Mouse (Mus musculus): ENCODE data around the gene Mettl27.
"Not testable (repeated sequence)": the region's sequence is repeated elsewhere in the genome, so short reads cannot be mapped to it uniquely, and the experiment has no call there.

Gene Mettl27

GRCm38 (mm10) chr5:134959114-134959513 lies 26.9 kb downstream of the Mettl27 start:
- no peak for DNase-seq

DNA sequence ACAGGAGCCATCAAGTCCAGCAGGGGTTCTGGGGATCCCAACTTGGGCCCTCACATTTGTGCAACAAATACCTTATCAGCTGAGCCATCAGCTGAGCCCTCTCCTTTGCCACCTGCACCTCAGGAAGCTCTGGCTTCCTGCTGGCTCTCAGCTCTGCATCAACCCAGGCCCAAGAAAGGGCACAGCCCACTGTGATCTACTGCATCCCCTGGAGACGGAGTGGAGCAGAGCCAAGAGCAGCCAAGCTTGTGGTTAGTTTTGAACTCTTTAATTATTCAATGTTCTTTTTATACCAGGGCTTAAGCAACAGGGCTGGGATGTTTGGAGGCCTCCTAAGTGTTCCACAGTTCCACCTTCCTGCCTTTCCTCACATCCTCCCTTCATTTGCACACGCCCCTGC lies 28.3 kb downstream of the Mettl27 start:
- DNase-seq: no peak

DNA sequence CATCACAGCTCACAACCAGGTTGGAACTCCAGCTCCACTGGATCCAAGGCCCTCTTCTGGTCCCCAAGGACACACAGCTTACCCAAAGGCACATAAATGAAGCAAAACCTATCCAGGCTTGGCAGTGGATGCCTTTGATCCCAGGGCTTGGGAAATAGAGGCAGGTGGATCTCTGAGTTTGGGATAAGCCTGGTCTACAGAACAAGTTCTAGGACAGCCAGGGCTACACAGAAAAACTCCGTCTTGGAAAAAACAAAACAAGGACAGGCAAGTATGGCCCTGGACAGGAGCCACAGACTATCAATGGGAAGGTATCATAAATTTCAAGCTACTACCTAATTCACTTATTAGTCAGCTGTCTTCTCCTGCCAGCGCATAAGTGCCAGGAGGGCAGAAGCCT lies 29.4 kb downstream of the Mettl27 start:
- no peak for DNase-seq

DNA sequence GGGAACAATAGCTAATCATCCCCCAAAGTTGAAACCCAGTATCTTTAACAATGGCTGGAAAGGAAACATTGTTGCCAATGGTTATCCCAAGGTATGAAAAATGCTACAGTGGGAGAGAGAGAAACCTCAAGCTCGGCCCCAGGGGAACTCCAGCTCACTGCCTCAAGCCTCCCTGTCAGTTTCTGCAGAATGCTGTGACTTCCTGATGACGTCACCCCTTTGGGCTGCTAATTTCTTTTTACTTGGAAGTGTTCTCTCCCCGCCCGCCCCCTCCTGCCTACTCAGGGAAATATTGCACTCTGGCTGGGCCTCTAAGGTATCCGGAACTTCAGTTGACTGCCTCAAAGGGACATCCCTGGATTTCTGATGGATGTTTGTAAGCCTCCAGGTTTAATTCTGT lies 31.4 kb downstream of the Mettl27 start:
- peak; percentile 62 to 80 for DNase-seq

- DNase-seq: not testable (repeated sequence)
Measured at GRCm38 (mm10) chr5:134964655-134965054, 32.5 kb downstream of the Mettl27 start.

DNA sequence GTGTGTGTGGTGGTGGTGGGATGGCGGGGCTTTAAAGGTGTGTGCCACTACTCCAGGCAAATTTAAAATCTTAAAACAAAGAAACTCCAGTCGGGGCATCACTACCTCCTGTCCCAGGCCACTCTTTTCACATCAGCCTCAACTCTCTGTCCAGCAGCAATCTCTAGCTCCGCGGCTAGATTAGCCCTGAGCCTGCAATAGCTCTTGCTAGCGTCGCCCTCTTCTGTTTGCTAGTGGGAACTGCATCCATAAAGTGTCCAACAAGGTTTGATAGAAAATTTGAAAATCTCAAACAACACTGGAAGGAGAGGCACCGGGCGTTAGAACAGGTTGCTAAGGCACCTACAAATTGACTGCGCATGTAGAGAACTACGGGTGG lies 33.3 kb downstream of the Mettl27 start:
- peak; percentile 83 to 88 for DNase-seq

GRCm38 (mm10) chr5:134965852-134966821 lies 34.0 kb downstream of the Mettl27 start:
- DNase-seq: peak; percentile 62 to 78

GRCm38 (mm10) chr5:134967164-134967944 lies 35.2 kb downstream of the Mettl27 start:
- DNase-seq: no peak

GRCm38 (mm10) chr5:134970671-134971070 lies 38.5 kb downstream of the Mettl27 start:
- no peak for DNase-seq

GRCm38 (mm10) chr5:134973081-134973480 lies 40.9 kb downstream of the Mettl27 start:
- no peak for DNase-seq

GRCm38 (mm10) chr5:134973526-134973925 lies 41.4 kb downstream of the Mettl27 start:
- DNase-seq: no peak

DNA sequence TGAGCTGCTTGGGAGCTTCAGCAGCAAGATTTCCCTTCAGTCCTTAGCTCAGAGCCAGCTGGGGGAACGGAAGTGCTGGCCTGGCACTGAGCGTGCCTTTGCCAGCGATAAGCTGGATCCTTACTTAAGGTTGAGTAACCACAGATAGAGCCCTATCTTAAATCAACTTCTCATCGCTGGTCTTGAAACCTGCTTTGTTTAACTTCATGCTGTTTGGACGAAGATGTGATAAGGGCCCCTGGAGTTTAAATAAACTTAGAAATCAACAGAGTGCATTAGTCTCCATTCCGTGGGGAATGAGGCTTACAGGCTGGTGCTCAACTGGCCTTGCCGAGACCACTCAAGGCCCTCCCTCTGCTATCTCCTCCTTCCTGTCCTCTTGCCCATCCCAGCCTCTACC lies 42.1 kb downstream of the Mettl27 start:
- no peak for DNase-seq

DNA sequence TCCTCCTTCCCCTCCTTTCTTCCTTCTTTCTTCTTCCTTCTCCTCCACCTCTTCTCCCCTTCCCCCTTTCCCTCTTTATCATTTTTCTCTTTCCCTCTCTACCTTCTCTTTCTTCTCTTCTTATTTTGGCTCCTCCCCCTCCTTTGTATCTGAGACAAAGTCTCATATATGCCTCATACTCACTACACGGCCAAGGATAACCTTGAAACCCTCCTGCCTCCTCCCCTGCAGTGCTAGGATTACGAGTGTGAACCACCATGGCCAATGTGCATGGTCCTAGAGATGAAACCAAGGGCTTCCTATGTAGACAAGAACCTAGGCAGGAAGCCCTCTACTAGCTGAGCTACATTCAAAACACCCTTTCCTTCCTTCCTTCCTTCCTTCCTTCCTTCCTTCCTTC lies 42.8 kb downstream of the Mettl27 start:
- no peak for DNase-seq

DNA sequence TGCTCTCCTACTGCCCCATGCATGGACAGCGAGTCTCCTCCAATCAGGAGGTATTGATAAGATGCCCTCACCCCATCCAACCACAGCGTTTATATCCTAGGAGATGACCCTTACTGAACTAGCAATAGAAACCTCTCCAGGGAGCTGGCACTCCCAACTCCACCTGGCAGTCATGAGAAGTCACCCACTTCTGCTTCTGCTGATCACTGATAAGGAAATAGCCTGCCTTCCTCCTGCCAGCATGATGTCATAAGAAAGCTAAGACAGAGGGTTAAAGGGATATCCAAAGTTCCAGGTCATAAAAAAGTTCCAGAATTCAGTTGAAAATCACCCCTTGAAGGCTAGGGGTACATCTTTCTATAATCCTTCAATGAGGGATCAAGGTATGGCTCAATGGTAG lies 44.0 kb downstream of the Mettl27 start:
- DNase-seq: no peak

DNA sequence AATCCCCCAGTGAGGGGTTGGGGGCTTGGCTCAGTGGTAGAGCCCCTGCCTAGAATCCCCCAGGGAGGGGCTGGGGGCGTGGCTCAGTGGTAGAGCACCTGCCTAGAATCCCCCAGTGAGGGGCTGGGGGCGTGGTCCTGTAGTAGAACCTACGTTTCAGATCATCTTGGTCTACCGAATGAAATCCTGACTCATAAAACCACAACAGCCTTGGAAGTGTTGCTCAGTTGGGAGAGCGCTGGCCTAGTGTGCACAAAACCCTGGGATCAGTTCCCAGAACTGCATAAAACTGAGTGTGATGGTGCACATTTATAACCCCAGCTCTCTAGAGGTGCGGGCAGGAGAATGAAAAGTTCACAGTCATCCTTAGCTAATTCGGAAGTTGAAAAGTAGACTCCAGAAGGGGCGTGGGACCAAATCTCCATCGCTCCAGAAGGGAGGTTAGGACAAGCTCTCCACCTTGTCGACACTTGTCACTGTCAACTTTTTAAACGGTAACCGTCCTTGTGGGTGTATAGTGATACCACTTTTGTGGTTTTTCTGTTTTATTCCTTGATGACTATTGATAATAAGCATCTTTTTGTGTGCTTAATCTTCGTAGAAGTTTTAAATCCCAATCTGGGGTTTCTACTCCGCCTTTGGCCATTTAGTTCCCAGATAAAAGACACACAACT lies 44.5 kb downstream of the Mettl27 start:
- DNase-seq: no peak

GRCm38 (mm10) chr5:134977837-134978236 lies 45.7 kb downstream of the Mettl27 start:
- DNase-seq: no peak

DNA sequence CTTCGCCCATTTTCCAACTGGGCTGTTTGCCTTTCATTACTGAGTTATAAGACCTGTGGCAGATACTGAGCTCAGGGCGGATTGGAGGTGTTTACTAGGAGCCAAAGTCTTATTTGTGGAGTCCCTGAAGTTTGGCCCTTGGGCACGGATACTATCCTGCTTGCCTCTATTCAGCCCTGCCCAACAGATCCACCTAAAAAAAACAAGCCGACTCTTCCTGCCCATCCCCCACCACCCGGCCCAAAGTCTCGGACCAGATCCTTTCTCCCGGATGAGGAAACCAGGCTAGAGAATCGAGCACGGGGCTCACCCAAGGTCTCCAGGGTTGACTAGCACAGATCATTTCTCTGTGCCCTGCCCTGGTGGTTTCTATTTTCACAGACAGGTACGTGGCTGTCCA lies 49.0 kb downstream of the Mettl27 start:
- DNase-seq: no peak

- no peak for DNase-seq
Measured at GRCm38 (mm10) chr5:134983111-134983510, 50.9 kb downstream of the Mettl27 start.

- DNase-seq: no peak
Measured at GRCm38 (mm10) chr5:134983771-134984170, 51.6 kb downstream of the Mettl27 start.

DNA sequence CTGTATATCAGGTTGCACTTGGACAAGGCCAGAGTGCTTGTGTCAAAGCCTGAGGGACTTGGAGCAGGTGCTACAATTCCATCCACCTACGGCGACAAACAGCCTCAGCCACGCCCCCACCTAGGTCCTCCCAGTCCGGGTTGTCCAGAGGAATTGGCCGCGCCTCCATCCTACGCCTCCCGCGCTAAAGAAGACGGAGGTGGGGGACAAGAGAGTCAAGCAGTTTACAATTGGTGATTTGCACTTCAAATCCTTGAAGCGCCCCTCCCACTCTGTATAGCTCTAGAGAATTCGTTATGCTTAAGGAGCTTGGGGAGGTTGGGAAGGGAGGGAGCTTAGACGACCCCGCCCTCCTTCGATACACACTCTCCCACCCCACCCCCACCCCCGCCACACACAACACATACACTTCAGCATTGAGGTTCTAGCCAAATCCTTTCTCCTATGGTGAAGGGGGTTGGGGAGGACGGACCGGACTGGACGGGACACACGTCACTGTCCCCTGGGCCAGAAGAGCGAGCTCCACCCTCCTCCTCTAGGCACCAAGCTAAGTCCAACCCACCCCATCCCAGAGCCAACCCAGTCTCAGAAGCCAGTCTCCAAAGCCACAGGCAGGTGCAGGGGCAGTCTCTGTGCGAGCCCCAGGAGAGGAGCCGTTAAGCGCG lies 53.6 kb downstream of the Mettl27 start, which contains the start of gene Cldn3:
TSS of gene Cldn3 (plus strand) at position 582 of the 665 bp plus-strand sequence.
- DNase-seq: peak; percentile 76 to 85

GRCm38 (mm10) chr5:134986298-134987268 lies 54.4 kb downstream of the Mettl27 start:
- DNase-seq: peak; percentile 46 to 68

Measured in kidney, postnatal 4 days (tissue).